Comparison of ENCODE assay signal across 8 mouse cellular contexts in the genomic region with DNA sequence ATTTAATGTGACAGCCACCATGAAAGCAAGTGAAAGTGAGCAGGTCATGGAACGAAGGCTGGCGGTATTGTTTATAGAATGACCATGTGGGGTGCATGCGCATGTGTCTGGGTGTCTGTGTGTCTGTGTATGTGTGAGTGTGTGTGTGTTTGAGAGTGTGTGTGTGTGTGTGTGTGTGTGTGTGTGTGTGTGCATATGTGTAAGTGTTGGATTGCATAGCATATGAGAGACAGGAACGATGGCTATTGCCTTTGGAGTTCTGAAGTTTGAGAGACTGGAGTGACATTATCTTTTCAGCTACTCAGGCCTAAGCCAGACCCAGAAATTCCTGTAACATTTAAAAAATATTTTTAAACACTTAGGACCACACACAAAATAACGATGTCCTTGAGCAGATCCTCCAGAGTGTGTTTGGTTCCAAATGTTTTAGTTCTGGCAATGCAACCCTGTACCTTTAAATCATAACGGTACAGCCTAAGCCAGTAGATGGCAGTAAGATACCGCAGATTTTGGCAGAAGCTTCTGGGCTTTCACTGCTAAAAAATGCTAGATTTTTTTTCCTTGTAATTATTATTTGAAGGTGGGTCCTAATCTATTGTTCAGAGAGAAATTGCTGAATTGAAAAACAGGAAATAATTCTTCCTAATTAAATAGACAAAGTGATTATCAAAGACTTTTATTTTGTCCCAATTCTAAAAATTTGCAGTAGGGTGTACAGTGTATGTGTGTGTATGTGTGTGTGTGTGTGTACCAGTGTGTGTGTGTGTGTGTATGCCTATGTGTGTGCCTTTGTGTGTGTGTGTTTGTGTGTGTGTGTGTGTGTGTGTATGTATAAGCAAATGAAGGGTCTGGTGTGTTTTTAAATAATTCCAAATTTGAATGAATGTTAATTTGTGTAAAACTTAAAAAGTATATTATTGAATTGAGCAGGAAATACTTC.
DNase-seq lines count a peak whose midpoint lies in the region; ATAC-seq and TF ChIP-seq lines count a peak whose summit lies in the region.

No protein-coding gene starts in this region.

- H3K4me2 ChIP-seq in heart, postnatal 0 days (ENCODE audit: low read depth, low read length), result no peak overlapping the region
- no peak overlapping the region for H3K4me2 ChIP-seq in kidney, embryonic 16.5 days (replicated peaks; ENCODE audit: low read depth, low read length)
- H3K4me2 ChIP-seq in lung, embryonic 15.5 days, result no peak overlapping the region

- H3K27ac ChIP-seq in heart, postnatal 0 days (ENCODE audit: low read depth), result no peak overlapping the region
- H3K27ac ChIP-seq in heart, embryonic 10.5 days, result no peak overlapping the region
- H3K27ac ChIP-seq in forebrain, embryonic 10.5 days, result peak overlapping the region; percentile 79; the same call in 1 of the 2 replicates
- H3K27ac ChIP-seq in kidney, embryonic 16.5 days (ENCODE audit: low read length), result no peak overlapping the region
- H3K27ac ChIP-seq in lung, embryonic 15.5 days, result no peak overlapping the region

- WGBS in heart, postnatal 0 days, result 56% methylated on average over 7 of the region's 7 CpGs
- 63% methylated on average over 7 of the region's 7 CpGs for WGBS in heart, embryonic 10.5 days
- 62% methylated on average over 7 of the region's 7 CpGs for WGBS in forebrain, embryonic 10.5 days
- 54% methylated on average over 7 of the region's 7 CpGs for WGBS in kidney, embryonic 16.5 days
- 33% methylated on average over 7 of the region's 7 CpGs for WGBS in lung, embryonic 15.5 days

- H3K36me3 ChIP-seq in heart, postnatal 0 days (replicated peaks; ENCODE audit: control insufficient read depth, insufficient read depth, low read length), result no peaks in the 10 kb centered on the region
- no peaks in the 10 kb centered on the region for H3K36me3 ChIP-seq in heart, embryonic 10.5 days
- no peaks in the 10 kb centered on the region for H3K36me3 ChIP-seq in forebrain, embryonic 10.5 days (replicated peaks)
- no peaks in the 10 kb centered on the region for H3K36me3 ChIP-seq in kidney, embryonic 16.5 days (ENCODE audit: insufficient read depth, low read length)
- H3K36me3 ChIP-seq in lung, embryonic 15.5 days, result no peaks in the 10 kb centered on the region

- ATAC-seq in heart, postnatal 0 days (ENCODE audit: insufficient read depth, low read depth), result no peak
- peak; percentile 64; the same call in 1 of the 2 replicates for ATAC-seq in kidney, embryonic 16.5 days (ENCODE audit: low FRiP score, low TSS enrichment)
- ATAC-seq in lung, embryonic 15.5 days (ENCODE audit: borderline replicate concordance, extremely low read depth, low FRiP score, low TSS enrichment), result peak; percentile 29; the same call in 1 of the 2 replicates

- H3K9me3 ChIP-seq in heart, postnatal 0 days (replicated peaks; ENCODE audit: control insufficient read depth, low read length), result no peaks in the 10 kb centered on the region
- H3K9me3 ChIP-seq in heart, embryonic 10.5 days, result no peaks in the 10 kb centered on the region
- no peaks in the 10 kb centered on the region for H3K9me3 ChIP-seq in forebrain, embryonic 10.5 days
- H3K9me3 ChIP-seq in kidney, embryonic 16.5 days (ENCODE audit: low read length), result no peaks in the 10 kb centered on the region
- no peaks in the 10 kb centered on the region for H3K9me3 ChIP-seq in lung, embryonic 15.5 days

- no peaks in the 10 kb centered on the region for H3K27me3 ChIP-seq in heart, postnatal 0 days (ENCODE audit: control insufficient read depth, insufficient read depth, low read length)
- no peaks in the 10 kb centered on the region for H3K27me3 ChIP-seq in heart, embryonic 10.5 days (ENCODE audit: insufficient read depth, poor library complexity, severe bottlenecking)
- H3K27me3 ChIP-seq in forebrain, embryonic 10.5 days (ENCODE audit: poor library complexity, severe bottlenecking), result peaks cover 6% of the 10 kb centered on the region; the same call in 1 of the 2 replicates
- H3K27me3 ChIP-seq in kidney, embryonic 16.5 days (ENCODE audit: insufficient read depth, low read length), result no peaks in the 10 kb centered on the region
- no peaks in the 10 kb centered on the region for H3K27me3 ChIP-seq in lung, embryonic 15.5 days

- TF ChIP-seq EP300 in heart, postnatal 0 days (IDR thresholded peaks at IDR 0.05; ENCODE audit: low read depth), result no peak

- DNase-seq in heart, postnatal 0 days (ENCODE audit: low spot score), result no peak
- no peak for DNase-seq in heart, embryonic 10.5 days (ENCODE audit: low spot score)
- DNase-seq in NIH3T3 (ENCODE audit: low read depth), result peak; percentile 87
- no peak for DNase-seq in forebrain, embryonic 10.5 days (ENCODE audit: extremely low spot score, low spot score)
- peak; percentile 41 for DNase-seq in right cerebral cortex, postnatal 4 days
- DNase-seq in natural killer cell, adult 2 months (ENCODE audit: low spot score in 2 of 2), result no peak

- no peak overlapping the region for H3K4me3 ChIP-seq in heart, postnatal 0 days (ENCODE audit: low read depth, low read length)
- no peak overlapping the region for H3K4me3 ChIP-seq in heart, embryonic 10.5 days
- no peak overlapping the region for H3K4me3 ChIP-seq in forebrain, embryonic 10.5 days
- no peak overlapping the region for H3K4me3 ChIP-seq in kidney, embryonic 16.5 days (ENCODE audit: low read length)
- no peak overlapping the region for H3K4me3 ChIP-seq in lung, embryonic 15.5 days

- TF ChIP-seq CTCF in heart, postnatal 0 days (IDR thresholded peaks at IDR 0.05; ENCODE audit: low read depth), result peak; percentile 56

- H3K9ac ChIP-seq in heart, postnatal 0 days (replicated peaks; ENCODE audit: low read depth, low read length), result no peak overlapping the region
- no peak overlapping the region for H3K9ac ChIP-seq in kidney, embryonic 16.5 days (replicated peaks; ENCODE audit: low read length)
- no peak overlapping the region for H3K9ac ChIP-seq in lung, embryonic 15.5 days

- H3K4me1 ChIP-seq in heart, postnatal 0 days (ENCODE audit: control insufficient read depth, insufficient read depth), result no peaks in the 10 kb centered on the region
- no peaks in the 10 kb centered on the region for H3K4me1 ChIP-seq in heart, embryonic 10.5 days
- H3K4me1 ChIP-seq in forebrain, embryonic 10.5 days, result peaks cover 52% of the 10 kb centered on the region
- peaks cover 18% of the 10 kb centered on the region for H3K4me1 ChIP-seq in kidney, embryonic 16.5 days (ENCODE audit: insufficient read depth, low read length)
- H3K4me1 ChIP-seq in lung, embryonic 15.5 days, result peaks cover 19% of the 10 kb centered on the region

Comparison
In these comparisons a context has a peak if more than half of its experiments do, and no peak if none do; other contexts are left out.
1. DNase-seq: peak in NIH3T3 (single experiment) and right cerebral cortex, postnatal 4 days (single experiment); none in heart, postnatal 0 days (single experiment), heart, embryonic 10.5 days (single experiment), forebrain, embryonic 10.5 days (single experiment) and natural killer cell, adult 2 months (0 of 2).